Mouse (Mus musculus): ENCODE results near the gene Smpd1. TPM values are rescaled to one million over a fixed set of nuclear protein-coding genes. Genes with fewer than 3 reads are reported as not detected.

Gene Smpd1
- polyA plus RNA-seq, 1 experiment from 2014 or later: 79.7 TPM

DNA sequence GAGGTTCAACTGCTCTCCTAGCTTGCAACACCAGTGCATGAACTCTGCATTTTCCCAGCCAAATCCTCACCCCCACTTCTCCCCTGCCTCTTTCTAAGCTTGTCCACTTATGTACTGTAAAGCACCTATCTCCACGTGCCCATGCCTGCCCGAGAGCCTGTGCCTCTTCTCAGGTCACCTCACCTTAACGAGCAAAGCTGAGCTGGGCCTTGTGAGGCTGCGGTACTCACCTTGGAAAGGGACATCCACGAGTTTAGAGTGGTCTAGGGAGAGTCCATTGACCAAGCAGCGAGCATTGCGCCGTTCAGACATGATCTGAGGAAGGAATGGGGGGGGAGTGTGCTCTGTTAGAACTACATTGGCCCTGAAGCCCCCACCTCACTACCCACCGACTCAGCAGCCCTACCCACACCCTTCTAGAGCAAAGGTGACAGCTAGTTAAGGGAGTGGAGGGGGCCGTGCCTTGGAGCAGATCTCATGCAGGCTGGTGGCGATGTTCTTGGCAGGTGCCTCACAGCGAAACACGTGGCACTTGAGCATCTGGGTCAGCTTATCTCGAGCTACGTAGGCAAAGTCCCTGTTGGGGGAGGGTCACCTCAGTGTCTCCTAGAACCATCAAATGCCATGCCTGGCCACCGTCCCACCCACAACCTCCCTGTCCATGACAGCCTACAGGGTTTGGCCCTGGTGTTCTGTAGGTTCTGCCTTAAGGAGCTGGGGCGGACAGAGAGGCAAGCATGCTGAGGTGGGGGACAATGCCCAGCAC lies 11.1 kb downstream of the Smpd1 start:
- WGBS: 78% methylated on average over 17 of the region's 17 CpGs
- Histone ChIP-seq H3K36me3 (ENCODE audit: control insufficient read depth, insufficient read depth, low read length) (no peaks in the 10 kb centered on the region), H3K27ac (replicated peaks) (no peak overlapping the region), H3K9me3 (ENCODE audit: control insufficient read depth, low read length) (no peaks in the 10 kb centered on the region), H3K9ac (ENCODE audit: low read length) (no peak overlapping the region), H3K4me3 (ENCODE audit: low read depth, low read length) (no peak overlapping the region), H3K4me1 (replicated peaks; ENCODE audit: control insufficient read depth, insufficient read depth) (no peaks in the 10 kb centered on the region), H3K27me3 (ENCODE audit: control insufficient read depth, insufficient read depth, low read length) (no peaks in the 10 kb centered on the region), H3K4me2 (replicated peaks; ENCODE audit: low read depth) (no peak overlapping the region)
- no peak for DNase-seq (ENCODE audit: low spot score)
- no peak for TF ChIP-seq EP300 (optimal IDR thresholded peaks at IDR 0.05)
- no peak for TF ChIP-seq CTCF (IDR thresholded peaks at IDR 0.05; ENCODE audit: low read depth)
- no peak for ATAC-seq (ENCODE audit: low FRiP score, low TSS enrichment)

DNA sequence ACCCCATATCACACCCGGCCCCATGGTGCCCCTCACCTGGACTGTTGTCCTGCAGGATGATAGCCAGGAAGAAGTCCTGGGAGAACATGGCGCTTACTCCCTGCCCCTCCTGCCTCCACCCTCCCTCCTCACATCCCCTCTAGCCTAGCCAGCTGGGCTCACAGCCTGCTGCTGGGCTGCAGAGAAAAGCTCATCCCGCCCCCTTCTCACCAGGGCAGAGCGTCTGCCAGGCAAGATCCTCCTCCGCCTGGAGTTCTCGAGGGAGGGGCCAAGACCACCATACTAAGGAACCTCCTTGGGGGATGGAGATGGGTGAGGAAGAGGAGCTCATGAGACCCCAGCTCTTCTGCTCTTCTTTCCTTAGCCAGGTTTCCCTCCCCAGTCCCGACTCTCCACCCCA lies 14.4 kb downstream of the Smpd1 start:
- no peak for DNase-seq (ENCODE audit: low spot score)
- no peak overlapping the region for H3K4me2 ChIP-seq (replicated peaks; ENCODE audit: low read depth)
- no peaks in the 10 kb centered on the region for H3K27me3 ChIP-seq (ENCODE audit: control insufficient read depth, insufficient read depth, low read length)
- H3K36me3 ChIP-seq (ENCODE audit: control insufficient read depth, insufficient read depth, low read length): no peaks in the 10 kb centered on the region
- TF ChIP-seq EP300 (optimal IDR thresholded peaks at IDR 0.05) (no peak), CTCF (IDR thresholded peaks at IDR 0.05; ENCODE audit: low read depth) (no peak)
- no peak overlapping the region for H3K9ac ChIP-seq (ENCODE audit: low read length)
- peak; percentile 38; the same call in 1 of the 2 replicates for ATAC-seq (ENCODE audit: low FRiP score, low TSS enrichment)
- WGBS: 24% methylated on average over 7 of the region's 7 CpGs
- H3K4me1 ChIP-seq (replicated peaks; ENCODE audit: control insufficient read depth, insufficient read depth): no peaks in the 10 kb centered on the region
- no peaks in the 10 kb centered on the region for H3K9me3 ChIP-seq (ENCODE audit: control insufficient read depth, low read length)
- H3K27ac ChIP-seq (replicated peaks): no peak overlapping the region
- H3K4me3 ChIP-seq (ENCODE audit: low read depth, low read length): no peak overlapping the region

DNA sequence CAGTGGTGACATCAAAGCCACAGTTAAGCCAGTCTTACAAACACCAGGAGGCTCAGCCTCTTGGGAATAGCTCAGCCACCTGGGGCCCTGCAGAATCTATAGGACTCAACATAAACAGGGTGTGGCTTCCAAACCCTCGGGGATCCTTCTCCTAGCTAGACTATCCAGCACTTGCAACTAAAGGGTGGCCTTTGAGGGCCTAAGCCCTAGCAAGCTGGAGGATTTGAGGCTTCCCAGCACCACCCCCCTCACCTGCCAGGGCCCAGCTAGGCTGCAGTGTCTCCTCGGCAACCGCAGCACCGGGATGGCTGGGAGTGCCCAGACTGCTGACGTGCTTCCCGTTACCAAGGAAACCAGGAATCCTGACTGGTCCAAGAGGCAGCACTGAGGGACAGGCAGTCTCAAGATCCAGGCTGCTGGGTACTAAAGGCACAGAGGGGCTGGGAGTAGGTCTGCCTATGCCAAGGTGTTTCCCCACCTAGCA lies 14.9 kb downstream of the Smpd1 start:
- Histone ChIP-seq H3K4me1 (replicated peaks; ENCODE audit: control insufficient read depth, insufficient read depth) (no peaks in the 10 kb centered on the region), H3K27ac (replicated peaks) (no peak overlapping the region), H3K36me3 (ENCODE audit: control insufficient read depth, insufficient read depth, low read length) (no peaks in the 10 kb centered on the region), H3K27me3 (ENCODE audit: control insufficient read depth, insufficient read depth, low read length) (no peaks in the 10 kb centered on the region), H3K9me3 (ENCODE audit: control insufficient read depth, low read length) (no peaks in the 10 kb centered on the region), H3K4me3 (ENCODE audit: low read depth, low read length) (no peak overlapping the region), H3K4me2 (replicated peaks; ENCODE audit: low read depth) (no peak overlapping the region), H3K9ac (ENCODE audit: low read length) (no peak overlapping the region)
- no peak for TF ChIP-seq CTCF (IDR thresholded peaks at IDR 0.05; ENCODE audit: low read depth)
- DNase-seq (ENCODE audit: low spot score) (no peak), ATAC-seq (ENCODE audit: low FRiP score, low TSS enrichment) (peak; percentile 17; the same call in 1 of the 2 replicates)
- 7% methylated on average over 6 of the region's 6 CpGs for WGBS

DNA sequence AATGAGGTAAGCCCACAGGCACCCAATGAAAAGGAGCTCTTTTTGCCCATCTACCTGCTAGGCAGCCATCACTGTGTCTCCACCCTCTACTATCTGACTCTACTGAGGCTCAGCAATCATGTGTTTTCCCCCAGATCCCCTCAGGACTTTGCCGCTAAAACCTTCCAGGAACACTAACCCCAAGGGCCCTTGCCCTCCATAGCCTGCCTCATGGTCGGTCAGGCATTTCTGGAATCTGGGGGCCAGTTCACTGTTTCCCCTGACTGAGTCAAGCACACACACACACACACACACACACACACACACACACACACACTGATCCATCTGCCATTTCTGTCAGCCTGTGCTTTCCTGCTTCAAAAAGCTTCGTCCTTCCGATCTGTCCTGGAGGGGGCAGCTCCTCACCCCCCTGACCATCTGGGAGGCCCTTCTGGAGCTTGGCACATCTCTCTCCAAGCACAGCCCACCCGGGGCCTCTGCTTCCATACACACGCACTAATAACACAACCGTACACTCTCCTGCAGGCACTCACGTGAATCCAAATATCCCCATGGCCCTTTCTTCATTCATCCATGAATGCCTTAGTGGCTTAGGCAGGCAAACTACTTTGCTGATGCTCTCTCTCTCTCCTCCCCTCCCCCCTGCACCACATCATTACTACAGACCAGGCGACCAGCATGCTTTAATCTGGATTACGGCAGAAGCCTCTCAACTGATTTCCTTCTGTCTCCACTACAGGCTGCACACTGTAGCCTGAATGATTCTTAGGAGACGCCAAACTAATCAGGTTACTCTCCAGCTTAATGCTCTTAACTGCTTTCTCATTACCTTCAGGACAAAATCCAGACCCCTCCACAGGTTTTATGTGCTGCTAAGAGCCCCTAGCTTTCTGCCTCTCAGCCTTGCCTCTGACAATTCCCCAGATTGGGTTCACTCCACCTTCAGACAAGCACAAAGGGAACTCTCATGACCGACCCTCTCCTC lies 15.6 kb downstream of the Smpd1 start:
- H3K4me2 ChIP-seq (replicated peaks; ENCODE audit: low read depth): no peak overlapping the region
- ATAC-seq (ENCODE audit: low FRiP score, low TSS enrichment): no peak
- no peak for DNase-seq (ENCODE audit: low spot score)
- no peak overlapping the region for H3K27ac ChIP-seq (replicated peaks)
- no peak for TF ChIP-seq EP300 (optimal IDR thresholded peaks at IDR 0.05)
- no peak for TF ChIP-seq CTCF (IDR thresholded peaks at IDR 0.05; ENCODE audit: low read depth)
- no peak overlapping the region for H3K9ac ChIP-seq (ENCODE audit: low read length)
- no peaks in the 10 kb centered on the region for H3K4me1 ChIP-seq (replicated peaks; ENCODE audit: control insufficient read depth, insufficient read depth)
- 54% methylated on average over 12 of the region's 12 CpGs for WGBS
- H3K4me3 ChIP-seq (ENCODE audit: low read depth, low read length): no peak overlapping the region
- H3K9me3 ChIP-seq (ENCODE audit: control insufficient read depth, low read length): no peaks in the 10 kb centered on the region
- no peaks in the 10 kb centered on the region for H3K27me3 ChIP-seq (ENCODE audit: control insufficient read depth, insufficient read depth, low read length)
- no peaks in the 10 kb centered on the region for H3K36me3 ChIP-seq (ENCODE audit: control insufficient read depth, insufficient read depth, low read length)

DNA sequence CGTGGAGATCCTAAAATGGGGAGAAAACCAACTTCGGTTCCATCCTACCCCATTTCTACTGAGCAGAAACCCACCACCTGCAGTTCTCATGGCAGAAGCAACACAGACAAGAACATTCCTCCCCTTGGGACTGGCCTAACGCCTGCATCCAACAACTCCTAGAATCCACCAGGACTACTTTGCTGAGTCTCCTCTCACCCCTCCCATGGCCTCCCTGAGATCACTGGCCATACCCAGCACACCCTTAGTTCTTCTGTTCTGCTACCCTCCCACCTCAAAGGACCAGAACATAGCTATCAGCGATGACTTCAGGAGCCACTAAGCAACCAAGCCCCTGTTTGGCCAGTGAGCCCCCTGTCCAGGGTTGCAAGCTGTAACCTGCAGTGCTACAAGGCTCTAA lies 16.6 kb downstream of the Smpd1 start:
- H3K4me2 ChIP-seq (replicated peaks; ENCODE audit: low read depth): no peak overlapping the region
- H3K27ac ChIP-seq (replicated peaks): no peak overlapping the region
- no peak overlapping the region for H3K4me3 ChIP-seq (ENCODE audit: low read depth, low read length)
- 79% methylated on average over 4 of the region's 4 CpGs for WGBS
- ATAC-seq (ENCODE audit: low FRiP score, low TSS enrichment) (no peak), DNase-seq (ENCODE audit: low spot score) (no peak)
- no peaks in the 10 kb centered on the region for H3K4me1 ChIP-seq (replicated peaks; ENCODE audit: control insufficient read depth, insufficient read depth)
- no peaks in the 10 kb centered on the region for H3K27me3 ChIP-seq (ENCODE audit: control insufficient read depth, insufficient read depth, low read length)
- no peaks in the 10 kb centered on the region for H3K36me3 ChIP-seq (ENCODE audit: control insufficient read depth, insufficient read depth, low read length)
- H3K9ac ChIP-seq (ENCODE audit: low read length): no peak overlapping the region
- H3K9me3 ChIP-seq (ENCODE audit: control insufficient read depth, low read length): no peaks in the 10 kb centered on the region
- no peak for TF ChIP-seq CTCF (IDR thresholded peaks at IDR 0.05; ENCODE audit: low read depth)
- no peak for TF ChIP-seq EP300 (optimal IDR thresholded peaks at IDR 0.05)

Measured in stomach, postnatal 0 days (tissue).